ENCODE assay signal across 14 mouse cellular contexts in the genomic region with DNA sequence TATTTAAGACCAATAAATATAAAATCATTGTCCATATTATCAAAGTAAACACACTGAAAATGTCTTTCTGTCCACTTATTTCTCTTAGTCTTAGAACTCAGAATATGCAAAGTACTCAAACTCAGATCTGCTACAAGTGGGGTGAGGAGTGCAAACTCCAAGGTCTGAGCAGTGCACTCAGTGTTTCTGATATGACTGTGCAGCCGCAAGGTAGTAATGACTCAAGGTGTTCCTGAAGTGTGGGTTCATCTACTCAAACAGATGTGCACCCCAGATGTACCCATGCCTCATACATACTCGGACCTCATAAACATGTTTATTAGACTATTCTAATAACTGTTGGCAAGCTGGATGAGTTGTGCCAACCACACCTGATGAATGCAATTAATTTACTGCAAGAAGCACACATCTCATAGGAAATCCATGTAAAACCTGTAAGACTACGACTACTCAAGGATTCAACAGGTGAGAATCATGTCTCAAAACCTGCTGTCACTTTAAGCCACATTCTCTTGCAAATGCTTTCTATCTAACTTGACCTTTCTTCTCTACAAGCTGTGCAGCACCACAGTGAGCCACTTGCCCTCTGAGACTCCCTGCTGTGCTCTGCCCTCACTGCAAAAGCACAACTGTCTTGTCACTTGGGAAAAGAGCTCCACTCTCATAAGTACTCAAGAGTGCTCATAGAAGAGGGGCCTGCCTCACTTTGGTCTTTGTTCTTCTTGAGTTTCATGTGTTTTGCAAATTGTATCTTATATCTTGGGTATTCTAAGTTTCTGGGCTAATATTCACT.
A peak's percentile ranks its signal among the peaks of the same experiment; 100 is the strongest.
DNase-seq lines count a peak whose midpoint lies in the region.
"Had no signal": no experiment of that assay in that cellular context is flagged by ENCODE, and none has a peak within 500 bp of the region (broad histone marks: within the 10 kb centered on the region; RNA-seq: fewer than 3 reads in every experiment).

No protein-coding gene starts in this region.

- peak; percentile 75 for DNase-seq in ES-CJ7 (ENCODE audit: low read depth, low spot score)
- DNase-seq in R1 (ENCODE audit: low read depth, low spot score) = peak; percentile 76
- no peak for DNase-seq in kidney, adult 11 months
- DNase-seq in layer of hippocampus, adult 8-10 months (ENCODE audit: low spot score in 2 of 2) = no peak
- DNase-seq in thymus, postnatal 0 days (ENCODE audit: low spot score) = no peak
- DNase-seq: adrenal gland, adult 8-10 months; adrenal gland, postnatal 14 days; adrenal gland, postnatal 36 days; cerebellum, adult 11-12 months; cerebellum, adult 2 months; cerebellum, adult 9-10 months; cerebellum, postnatal 10 days; cerebellum, postnatal 25 days; embryo, embryonic 11 days had no signal

Comparison
In these comparisons a context has a peak if more than half of its experiments do, and no peak if none do; other contexts are left out.
1. DNase-seq: peak in ES-CJ7 (single experiment) and R1 (single experiment); none in kidney, adult 11 months (single experiment), layer of hippocampus, adult 8-10 months (0 of 2) and thymus, postnatal 0 days (single experiment).